Mouse (Mus musculus): ENCODE measurements around the gene P4ha2. TPM values are rescaled to one million over a fixed set of nuclear protein-coding genes. Genes with fewer than 3 reads are reported as not detected.

Gene P4ha2
- polyA plus RNA-seq, 1 experiment from 2014 or later = 8.0 TPM

DNA sequence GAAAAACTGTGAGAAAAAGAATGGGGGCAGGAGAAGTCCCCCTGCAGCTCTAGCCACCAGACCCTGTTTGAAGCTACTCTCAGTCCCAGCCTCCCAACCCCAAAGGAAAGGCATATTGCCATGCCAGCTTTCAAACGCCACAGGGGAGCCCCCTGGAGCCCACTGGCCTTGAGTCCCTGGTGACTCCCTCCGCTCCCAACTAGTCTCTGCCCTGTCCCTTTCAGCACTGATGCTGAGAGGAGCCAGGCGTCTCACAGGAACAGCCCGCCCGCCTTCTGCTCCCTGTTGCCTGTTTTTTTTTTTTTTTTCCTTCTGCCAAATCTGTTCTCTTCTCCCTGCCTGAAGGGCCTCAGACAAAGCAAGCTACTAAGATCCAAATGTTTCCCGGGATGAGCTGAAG, 41.3 kb upstream of the P4ha2 start:
- H3K9ac ChIP-seq (ENCODE audit: low read depth, low read length) = no peak overlapping the region
- WGBS (ENCODE audit: insufficient replicate concordance) = 48% methylated on average over 6 of the region's 6 CpGs
- H3K27ac ChIP-seq (ENCODE audit: low read length) = no peak overlapping the region
- no peak overlapping the region for H3K4me2 ChIP-seq (ENCODE audit: low read depth, low read length)
- ATAC-seq (ENCODE audit: low read depth) = no peak
- no peaks in the 10 kb centered on the region for H3K4me1 ChIP-seq (ENCODE audit: control insufficient read depth, low read depth, low read length)
- no peaks in the 10 kb centered on the region for H3K36me3 ChIP-seq (ENCODE audit: control insufficient read depth, insufficient read depth)
- H3K9me3 ChIP-seq (replicated peaks; ENCODE audit: control insufficient read depth, low read length) = no peaks in the 10 kb centered on the region
- H3K4me3 ChIP-seq (ENCODE audit: low read depth, low read length) = no peak overlapping the region
- H3K27me3 ChIP-seq (ENCODE audit: control insufficient read depth, insufficient read depth, low read depth, low read length) = no peaks in the 10 kb centered on the region

DNA sequence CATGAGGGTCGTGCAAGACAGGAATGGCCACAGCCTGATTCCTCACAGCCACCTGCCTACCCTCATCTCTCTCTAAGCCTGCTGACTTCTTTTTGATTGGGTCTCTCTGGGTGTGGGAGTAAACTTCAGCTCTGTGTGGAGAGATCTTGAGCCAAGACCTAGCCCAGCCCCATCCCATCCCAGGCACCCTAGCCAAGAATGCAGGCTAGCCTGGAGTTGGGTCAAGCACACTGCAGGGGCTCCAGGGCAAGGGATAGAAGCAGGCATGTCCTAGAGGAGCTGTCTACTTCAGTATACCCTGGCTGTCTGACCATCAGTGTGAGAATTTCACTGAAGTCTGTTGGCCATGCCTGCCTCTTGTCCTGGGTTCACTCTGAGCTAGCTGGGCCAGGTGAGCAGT, 40.4 kb upstream of the P4ha2 start:
- Histone ChIP-seq H3K4me3 (ENCODE audit: low read depth, low read length) (no peak overlapping the region), H3K27me3 (ENCODE audit: control insufficient read depth, insufficient read depth, low read depth, low read length) (no peaks in the 10 kb centered on the region), H3K9me3 (replicated peaks; ENCODE audit: control insufficient read depth, low read length) (no peaks in the 10 kb centered on the region), H3K4me1 (ENCODE audit: control insufficient read depth, low read depth, low read length) (no peaks in the 10 kb centered on the region), H3K27ac (ENCODE audit: low read length) (no peak overlapping the region), H3K36me3 (ENCODE audit: control insufficient read depth, insufficient read depth) (no peaks in the 10 kb centered on the region), H3K9ac (ENCODE audit: low read depth, low read length) (no peak overlapping the region), H3K4me2 (ENCODE audit: low read depth, low read length) (no peak overlapping the region)
- 29% methylated on average over 1 of the region's 1 CpGs for WGBS (ENCODE audit: insufficient replicate concordance)
- ATAC-seq (ENCODE audit: low read depth) = no peak

DNA sequence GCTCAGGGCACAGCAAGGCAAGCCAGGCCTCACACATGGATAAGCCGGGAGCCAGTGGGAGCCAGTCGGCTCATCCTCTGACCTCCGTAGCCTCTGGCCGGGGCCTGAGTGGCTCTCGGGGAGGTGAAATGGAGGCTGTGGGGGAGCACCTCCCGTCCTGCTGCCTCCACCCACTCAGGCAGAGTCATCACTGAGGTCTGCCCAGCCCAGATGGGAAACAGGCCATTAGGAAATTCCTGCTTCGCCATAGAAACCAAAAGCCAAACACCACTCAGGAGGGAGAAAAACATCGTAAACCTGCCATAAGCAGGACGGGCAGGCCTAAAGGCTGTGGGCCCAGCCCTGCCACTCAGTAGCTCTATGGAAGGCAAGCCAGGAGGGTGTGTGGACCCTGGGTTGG, 39.6 kb upstream of the P4ha2 start:
- H3K4me2 ChIP-seq (ENCODE audit: low read depth, low read length) = no peak overlapping the region
- H3K9me3 ChIP-seq (replicated peaks; ENCODE audit: control insufficient read depth, low read length) = no peaks in the 10 kb centered on the region
- H3K27me3 ChIP-seq (ENCODE audit: control insufficient read depth, insufficient read depth, low read depth, low read length) = no peaks in the 10 kb centered on the region
- H3K9ac ChIP-seq (ENCODE audit: low read depth, low read length) = no peak overlapping the region
- H3K27ac ChIP-seq (ENCODE audit: low read length) = no peak overlapping the region
- no peaks in the 10 kb centered on the region for H3K4me1 ChIP-seq (ENCODE audit: control insufficient read depth, low read depth, low read length)
- H3K36me3 ChIP-seq (ENCODE audit: control insufficient read depth, insufficient read depth) = no peaks in the 10 kb centered on the region
- WGBS (ENCODE audit: insufficient replicate concordance) = 64% methylated on average over 9 of the region's 9 CpGs
- ATAC-seq (ENCODE audit: low read depth) = no peak
- H3K4me3 ChIP-seq (ENCODE audit: low read depth, low read length) = no peak overlapping the region

DNA sequence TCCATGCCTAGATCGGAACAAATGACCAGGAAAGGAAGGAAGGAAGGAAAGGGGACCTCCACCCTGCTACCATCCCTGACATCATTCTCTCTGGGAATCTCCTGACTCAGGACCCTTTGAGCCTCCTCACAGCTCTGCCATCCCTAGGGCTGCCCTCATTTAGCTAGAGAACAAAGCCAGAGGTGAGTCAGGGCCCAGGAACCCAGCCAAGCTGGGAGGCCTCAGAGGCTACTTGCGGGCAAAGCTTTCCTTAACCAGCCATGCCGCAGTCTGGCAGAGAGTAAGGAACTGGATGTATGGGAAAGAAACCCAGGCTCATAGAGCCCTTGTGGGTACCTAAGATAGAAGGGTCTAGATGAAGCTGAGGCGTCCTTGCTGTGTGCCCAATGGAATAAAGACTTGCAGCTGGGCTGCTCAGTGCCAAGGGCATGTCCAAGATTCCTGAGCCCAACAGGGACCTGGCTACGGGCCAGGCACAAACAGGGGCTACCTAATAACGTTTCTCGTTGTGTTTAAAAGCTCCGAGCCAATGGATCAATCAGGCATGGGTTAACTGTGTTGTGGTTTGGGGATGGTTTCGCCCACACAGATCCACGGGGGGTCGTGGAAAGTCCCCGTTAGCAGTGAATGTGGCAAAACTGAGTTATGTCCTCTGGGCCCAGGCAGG, 37.7 kb upstream of the P4ha2 start:
- Histone ChIP-seq H3K4me1 (ENCODE audit: control insufficient read depth, low read depth, low read length) (no peaks in the 10 kb centered on the region), H3K27ac (ENCODE audit: low read length) (no peak overlapping the region), H3K9me3 (replicated peaks; ENCODE audit: control insufficient read depth, low read length) (no peaks in the 10 kb centered on the region), H3K9ac (ENCODE audit: low read depth, low read length) (no peak overlapping the region), H3K4me3 (ENCODE audit: low read depth, low read length) (no peak overlapping the region), H3K36me3 (ENCODE audit: control insufficient read depth, insufficient read depth) (no peaks in the 10 kb centered on the region), H3K27me3 (ENCODE audit: control insufficient read depth, insufficient read depth, low read depth, low read length) (peaks cover 8% of the 10 kb centered on the region), H3K4me2 (ENCODE audit: low read depth, low read length) (no peak overlapping the region)
- no peak for ATAC-seq (ENCODE audit: low read depth)
- WGBS (ENCODE audit: insufficient replicate concordance) = 58% methylated on average over 12 of the region's 12 CpGs

DNA sequence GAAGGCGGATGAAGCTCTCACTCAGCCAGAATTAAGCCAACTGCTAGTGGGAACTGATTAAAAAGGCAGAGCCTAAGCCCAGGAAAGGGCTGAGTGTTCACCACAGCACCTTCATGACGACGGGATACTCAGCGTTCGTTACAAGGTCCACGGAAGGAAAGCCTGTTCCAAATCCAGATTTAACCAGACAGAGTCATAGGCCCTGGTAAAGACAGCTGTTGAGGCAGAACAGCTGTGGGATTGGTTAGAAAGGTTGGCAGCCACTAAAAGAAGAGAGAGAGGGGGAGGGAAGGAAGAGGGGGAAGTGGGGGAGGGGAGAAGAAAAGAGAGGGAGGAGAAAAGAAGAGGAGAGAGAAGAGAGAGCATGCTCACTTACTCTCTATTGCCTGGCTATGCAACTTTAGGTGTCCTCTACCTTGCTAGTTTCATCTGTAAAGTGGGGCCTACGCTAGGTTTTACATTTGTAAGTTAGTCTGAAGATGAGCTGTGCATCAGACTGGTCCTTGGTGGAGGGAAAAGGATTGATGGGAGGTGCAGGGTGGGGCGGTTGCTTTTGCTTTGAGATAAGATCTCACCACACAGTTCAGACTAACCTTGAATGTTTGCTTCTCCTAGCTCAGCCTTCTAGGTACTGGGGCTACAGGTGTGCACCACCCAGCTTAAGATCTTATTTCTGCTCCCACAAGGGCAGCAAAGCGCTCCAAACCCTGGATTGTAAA, 37.0 kb upstream of the P4ha2 start:
- Histone ChIP-seq H3K4me3 (ENCODE audit: low read depth, low read length) (no peak overlapping the region), H3K27me3 (ENCODE audit: control insufficient read depth, insufficient read depth, low read depth, low read length) (peaks cover 15% of the 10 kb centered on the region), H3K4me1 (ENCODE audit: control insufficient read depth, low read depth, low read length) (no peaks in the 10 kb centered on the region), H3K9ac (ENCODE audit: low read depth, low read length) (no peak overlapping the region), H3K27ac (ENCODE audit: low read length) (no peak overlapping the region), H3K4me2 (ENCODE audit: low read depth, low read length) (no peak overlapping the region), H3K9me3 (replicated peaks; ENCODE audit: control insufficient read depth, low read length) (no peaks in the 10 kb centered on the region), H3K36me3 (ENCODE audit: control insufficient read depth, insufficient read depth) (no peaks in the 10 kb centered on the region)
- no peak for ATAC-seq (ENCODE audit: low read depth)
- 67% methylated on average over 9 of the region's 9 CpGs for WGBS (ENCODE audit: insufficient replicate concordance)

DNA sequence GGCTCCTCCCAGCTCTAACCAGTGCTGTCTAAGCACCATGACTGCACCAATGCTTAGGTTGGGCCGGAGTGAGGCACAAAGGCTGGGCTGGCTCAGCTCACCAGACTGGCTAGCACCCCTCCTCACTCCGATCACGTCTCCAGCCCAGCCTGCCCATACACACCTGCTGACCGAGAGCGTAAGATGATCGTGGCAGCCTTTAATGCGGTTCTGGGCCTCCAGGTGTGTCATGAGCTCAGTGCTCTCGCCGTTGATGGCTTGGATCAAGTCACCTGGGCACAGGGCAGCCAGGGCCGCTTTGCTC, 36.5 kb upstream of the P4ha2 start:
- no peaks in the 10 kb centered on the region; the same call in 1 of the 2 replicates for H3K4me1 ChIP-seq (ENCODE audit: control insufficient read depth, low read depth, low read length)
- no peak for ATAC-seq (ENCODE audit: low read depth)
- no peak overlapping the region for H3K9ac ChIP-seq (ENCODE audit: low read depth, low read length)
- H3K27ac ChIP-seq (ENCODE audit: low read length) = no peak overlapping the region
- peaks cover 20% of the 10 kb centered on the region for H3K27me3 ChIP-seq (ENCODE audit: control insufficient read depth, insufficient read depth, low read depth, low read length)
- H3K4me3 ChIP-seq (ENCODE audit: low read depth, low read length) = no peak overlapping the region
- H3K4me2 ChIP-seq (ENCODE audit: low read depth, low read length) = no peak overlapping the region
- no peaks in the 10 kb centered on the region for H3K9me3 ChIP-seq (replicated peaks; ENCODE audit: control insufficient read depth, low read length)
- no peaks in the 10 kb centered on the region for H3K36me3 ChIP-seq (ENCODE audit: control insufficient read depth, insufficient read depth)
- WGBS (ENCODE audit: insufficient replicate concordance) = 73% methylated on average over 10 of the region's 10 CpGs

DNA sequence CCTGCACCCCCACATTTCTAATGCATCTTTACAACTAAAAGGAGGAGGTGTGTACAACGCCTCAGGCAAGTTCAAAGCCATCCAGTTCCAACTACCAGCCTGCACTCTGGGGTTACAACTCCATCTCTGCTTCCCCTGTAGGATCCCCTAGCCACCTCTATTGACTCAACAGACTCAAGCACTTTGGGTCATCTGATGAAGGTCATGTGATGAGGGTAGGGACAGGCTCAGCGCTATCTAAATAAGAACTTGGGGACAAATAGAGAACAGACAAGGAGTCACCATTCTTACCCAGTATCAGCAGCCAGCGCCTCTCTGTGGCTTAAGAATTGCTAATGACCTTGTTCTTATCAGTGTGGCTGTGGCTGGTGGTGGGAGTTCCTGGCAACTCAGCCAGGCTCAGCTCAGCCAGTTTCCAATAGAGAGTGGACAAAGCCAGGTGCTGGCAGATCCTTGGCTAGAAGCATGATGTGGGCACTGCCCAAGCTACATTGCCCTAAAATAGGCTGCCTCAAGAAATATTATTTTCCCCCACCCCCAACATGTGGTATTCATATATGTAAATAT, 35.4 kb upstream of the P4ha2 start:
- peaks cover 31% of the 10 kb centered on the region for H3K27me3 ChIP-seq (ENCODE audit: control insufficient read depth, insufficient read depth, low read depth, low read length)

GRCm38 (mm10) chr11:54065106-54065914, 34.6 kb upstream of the P4ha2 start:
- no peak overlapping the region for H3K9ac ChIP-seq (ENCODE audit: low read depth, low read length)
- H3K36me3 ChIP-seq (ENCODE audit: control insufficient read depth, insufficient read depth) = no peaks in the 10 kb centered on the region
- 58% methylated on average over 12 of the region's 12 CpGs for WGBS (ENCODE audit: insufficient replicate concordance)
- H3K4me3 ChIP-seq (ENCODE audit: low read depth, low read length) = no peak overlapping the region
- ATAC-seq (ENCODE audit: low read depth) = no peak
- no peak overlapping the region for H3K27ac ChIP-seq (ENCODE audit: low read length)
- H3K4me1 ChIP-seq (ENCODE audit: control insufficient read depth, low read depth, low read length) = peaks cover 2% of the 10 kb centered on the region; the same call in 1 of the 2 replicates
- no peaks in the 10 kb centered on the region for H3K9me3 ChIP-seq (replicated peaks; ENCODE audit: control insufficient read depth, low read length)
- H3K4me2 ChIP-seq (ENCODE audit: low read depth, low read length) = no peak overlapping the region
- peaks cover 39% of the 10 kb centered on the region for H3K27me3 ChIP-seq (ENCODE audit: control insufficient read depth, insufficient read depth, low read depth, low read length)

More for the DNA sequence above, 35.4 kb upstream of the P4ha2 start:
- peaks cover 2% of the 10 kb centered on the region; the same call in 1 of the 2 replicates for H3K4me1 ChIP-seq (ENCODE audit: control insufficient read depth, low read depth, low read length)
- no peaks in the 10 kb centered on the region for H3K9me3 ChIP-seq (replicated peaks; ENCODE audit: control insufficient read depth, low read length)
- H3K4me3 ChIP-seq (ENCODE audit: low read depth, low read length) = no peak overlapping the region
- H3K36me3 ChIP-seq (ENCODE audit: control insufficient read depth, insufficient read depth) = no peaks in the 10 kb centered on the region
- no peak overlapping the region for H3K4me2 ChIP-seq (ENCODE audit: low read depth, low read length)
- no peak overlapping the region for H3K27ac ChIP-seq (ENCODE audit: low read length)
- H3K9ac ChIP-seq (ENCODE audit: low read depth, low read length) = no peak overlapping the region
- no peak for ATAC-seq (ENCODE audit: low read depth)
- WGBS (ENCODE audit: insufficient replicate concordance) = 37% methylated on average over 3 of the region's 3 CpGs

DNA sequence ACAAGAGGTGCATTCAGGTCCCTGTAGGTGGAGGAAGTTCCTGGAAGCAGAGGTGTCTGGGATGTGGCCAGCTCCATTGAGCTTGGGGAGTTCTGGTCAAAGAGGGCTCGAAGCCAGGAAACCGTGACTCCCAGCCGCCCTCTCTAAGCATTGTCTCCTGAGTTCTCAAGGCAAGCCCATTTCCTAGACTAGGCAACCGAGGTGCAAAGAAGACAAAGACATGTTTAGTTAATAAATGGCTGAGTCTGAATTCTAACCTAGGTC, 34.0 kb upstream of the P4ha2 start:
- H3K4me2 ChIP-seq (ENCODE audit: low read depth, low read length) = no peak overlapping the region
- no peak overlapping the region for H3K9ac ChIP-seq (ENCODE audit: low read depth, low read length)
- H3K4me3 ChIP-seq (ENCODE audit: low read depth, low read length) = no peak overlapping the region
- H3K4me1 ChIP-seq (ENCODE audit: control insufficient read depth, low read depth, low read length) = peaks cover 2% of the 10 kb centered on the region; the same call in 1 of the 2 replicates
- H3K27me3 ChIP-seq (ENCODE audit: control insufficient read depth, insufficient read depth, low read depth, low read length) = peaks cover 42% of the 10 kb centered on the region
- no peaks in the 10 kb centered on the region for H3K36me3 ChIP-seq (ENCODE audit: control insufficient read depth, insufficient read depth)
- ATAC-seq (ENCODE audit: low read depth) = no peak
- no peaks in the 10 kb centered on the region for H3K9me3 ChIP-seq (replicated peaks; ENCODE audit: control insufficient read depth, low read length)
- WGBS (ENCODE audit: insufficient replicate concordance) = 65% methylated on average over 4 of the region's 4 CpGs
- no peak overlapping the region for H3K27ac ChIP-seq (ENCODE audit: low read length)

Measured in liver, embryonic 16.5 days (tissue).